Mouse (Mus musculus): ENCODE data around the gene Slc38a6.

GRCm38 (mm10) chr12:73393881-73394291, 107.3 kb downstream of the Slc38a6 start:
- TF ChIP-seq GATA1 (IDR thresholded peaks at IDR 0.05; ENCODE audit: low read length) (no peak), TAL1 (IDR thresholded peaks at IDR 0.05; ENCODE audit: low read length) (no peak)

All from erythroblast, embryonic 14.5 days (primary cell).